Mouse (Mus musculus): ENCODE data around the gene Tsga10. TPM values are rescaled to one million over a fixed set of nuclear protein-coding genes. Genes with fewer than 3 reads are reported as not detected.

The Tsga10 gene
- polyA plus RNA-seq, 1 experiment from 2014 or later: 5.9 TPM

- 74% methylated on average over 4 of the region's 4 CpGs for whole genome bisulfite sequencing
- H3K36me3 ChIP-seq (ENCODE audit: control insufficient read depth, insufficient read depth, low read length): peaks cover 7% of the 10 kb centered on the region
- H3K27me3 ChIP-seq (ENCODE audit: control insufficient read depth, insufficient read depth, low read length): no peaks in the 10 kb centered on the region
- H3K9ac ChIP-seq (ENCODE audit: low read length): no peak overlapping the region
- peaks cover 4% of the 10 kb centered on the region; the same call in 1 of the 2 replicates for H3K4me1 ChIP-seq (ENCODE audit: control insufficient read depth, insufficient read depth, low read length)
- no peak for ATAC-seq (ENCODE audit: insufficient read depth, low FRiP score)
- H3K27ac ChIP-seq (ENCODE audit: low read length): no peak overlapping the region
- H3K4me3 ChIP-seq (replicated peaks; ENCODE audit: low read length): no peak overlapping the region
- H3K9me3 ChIP-seq (replicated peaks; ENCODE audit: control insufficient read depth, low read length): no peaks in the 10 kb centered on the region
- H3K4me2 ChIP-seq (ENCODE audit: low read depth, low read length): no peak overlapping the region
Measured at GRCm38 (mm10) chr1:37884451-37884850, 18.2 kb upstream of the Tsga10 start.

- no peak overlapping the region for H3K27ac ChIP-seq (ENCODE audit: low read length)
- no peaks in the 10 kb centered on the region for H3K27me3 ChIP-seq (ENCODE audit: control insufficient read depth, insufficient read depth, low read length)
- no peaks in the 10 kb centered on the region for H3K4me1 ChIP-seq (ENCODE audit: control insufficient read depth, insufficient read depth, low read length)
- no peak overlapping the region for H3K4me3 ChIP-seq (replicated peaks; ENCODE audit: low read length)
- no peak overlapping the region for H3K9ac ChIP-seq (ENCODE audit: low read length)
- peaks cover 10% of the 10 kb centered on the region for H3K36me3 ChIP-seq (ENCODE audit: control insufficient read depth, insufficient read depth, low read length)
- ATAC-seq (ENCODE audit: insufficient read depth, low FRiP score): no peak
- 88% methylated on average over 4 of the region's 4 CpGs for WGBS
- no peaks in the 10 kb centered on the region for H3K9me3 ChIP-seq (replicated peaks; ENCODE audit: control insufficient read depth, low read length)
- H3K4me2 ChIP-seq (ENCODE audit: low read depth, low read length): no peak overlapping the region
Measured at GRCm38 (mm10) chr1:37883411-37883810, 17.2 kb upstream of the Tsga10 start.

GRCm38 (mm10) chr1:37877736-37878460, 11.7 kb upstream of the Tsga10 start:
- Histone ChIP-seq H3K27ac (ENCODE audit: low read length) (no peak overlapping the region), H3K4me2 (ENCODE audit: low read depth, low read length) (no peak overlapping the region), H3K9me3 (replicated peaks; ENCODE audit: control insufficient read depth, low read length) (peaks cover 11% of the 10 kb centered on the region), H3K36me3 (ENCODE audit: control insufficient read depth, insufficient read depth, low read length) (peaks cover 34% of the 10 kb centered on the region), H3K27me3 (ENCODE audit: control insufficient read depth, insufficient read depth, low read length) (no peaks in the 10 kb centered on the region), H3K4me3 (replicated peaks; ENCODE audit: low read length) (no peak overlapping the region), H3K9ac (ENCODE audit: low read length) (no peak overlapping the region), H3K4me1 (ENCODE audit: control insufficient read depth, insufficient read depth, low read length) (peaks cover 3% of the 10 kb centered on the region)
- WGBS: 94% methylated on average over 13 of the region's 13 CpGs
- ATAC-seq (ENCODE audit: insufficient read depth, low FRiP score): no peak

- no peak overlapping the region for H3K27ac ChIP-seq (ENCODE audit: low read length)
- H3K4me2 ChIP-seq (ENCODE audit: low read depth, low read length): peak overlapping the region; percentile 72
- H3K4me3 ChIP-seq (replicated peaks; ENCODE audit: low read length): peak overlapping the region; percentile 61; the same call in 1 of the 2 replicates
- H3K4me1 ChIP-seq (ENCODE audit: control insufficient read depth, insufficient read depth, low read length): peaks cover 3% of the 10 kb centered on the region
- H3K9me3 ChIP-seq (replicated peaks; ENCODE audit: control insufficient read depth, low read length): peaks cover 11% of the 10 kb centered on the region
- 74% methylated on average over 4 of the region's 4 CpGs for WGBS
- no peaks in the 10 kb centered on the region for H3K27me3 ChIP-seq (ENCODE audit: control insufficient read depth, insufficient read depth, low read length)
- ATAC-seq (ENCODE audit: insufficient read depth, low FRiP score): no peak
- no peak overlapping the region for H3K9ac ChIP-seq (ENCODE audit: low read length)
- H3K36me3 ChIP-seq (ENCODE audit: control insufficient read depth, insufficient read depth, low read length): peaks cover 30% of the 10 kb centered on the region
Measured at GRCm38 (mm10) chr1:37873157-37873556, 6.9 kb upstream of the Tsga10 start.

GRCm38 (mm10) chr1:37872131-37873067, 6.2 kb upstream of the Tsga10 start:
- WGBS: 5% methylated on average over 33 of the region's 33 CpGs
- peak overlapping the region; percentile 88 for H3K27ac ChIP-seq (ENCODE audit: low read length)
- ATAC-seq (ENCODE audit: insufficient read depth, low FRiP score): peak; percentile 94
- H3K36me3 ChIP-seq (ENCODE audit: control insufficient read depth, insufficient read depth, low read length): peaks cover 23% of the 10 kb centered on the region
- peaks cover 11% of the 10 kb centered on the region for H3K9me3 ChIP-seq (replicated peaks; ENCODE audit: control insufficient read depth, low read length)
- peaks cover 3% of the 10 kb centered on the region for H3K4me1 ChIP-seq (ENCODE audit: control insufficient read depth, insufficient read depth, low read length)
- no peaks in the 10 kb centered on the region for H3K27me3 ChIP-seq (ENCODE audit: control insufficient read depth, insufficient read depth, low read length)
- H3K4me2 ChIP-seq (ENCODE audit: low read depth, low read length): peak overlapping the region; percentile 72
- H3K9ac ChIP-seq (ENCODE audit: low read length): peak overlapping the region; percentile 70
- peak overlapping the region; percentile 61 for H3K4me3 ChIP-seq (replicated peaks; ENCODE audit: low read length)

GRCm38 (mm10) chr1:37871704-37872103, 5.5 kb upstream of the Tsga10 start, which contains the start of gene Lipt1:
Lipt1 (plus strand) TSS chr1:37871738.
- H3K4me2 ChIP-seq (ENCODE audit: low read depth, low read length): peak within 1 kb of the TSS; percentile 72
- peaks cover 3% of the 10 kb centered on the region for H3K4me1 ChIP-seq (ENCODE audit: control insufficient read depth, insufficient read depth, low read length)
- WGBS: 3% methylated on average over 7 of the region's 7 CpGs
- no peaks in the 10 kb centered on the region for H3K27me3 ChIP-seq (ENCODE audit: control insufficient read depth, insufficient read depth, low read length)
- H3K4me3 ChIP-seq (replicated peaks; ENCODE audit: low read length): peak within 1 kb of the TSS; percentile 61
- H3K27ac ChIP-seq (ENCODE audit: low read length): peak within 1 kb of the TSS; percentile 88
- peak; percentile 70; the same call in 1 of the 2 replicates for ATAC-seq (ENCODE audit: insufficient read depth, low FRiP score)
- H3K9me3 ChIP-seq (replicated peaks; ENCODE audit: control insufficient read depth, low read length): peaks cover 11% of the 10 kb centered on the region
- peak within 1 kb of the TSS; percentile 70 for H3K9ac ChIP-seq (ENCODE audit: low read length)
- H3K36me3 ChIP-seq (ENCODE audit: control insufficient read depth, insufficient read depth, low read length): peaks cover 20% of the 10 kb centered on the region

GRCm38 (mm10) chr1:37869362-37869761, 3.1 kb upstream of the Tsga10 start:
- no peak for ATAC-seq (ENCODE audit: insufficient read depth, low FRiP score)
- H3K4me1 ChIP-seq (ENCODE audit: control insufficient read depth, insufficient read depth, low read length): peaks cover 3% of the 10 kb centered on the region
- no peak overlapping the region for H3K9ac ChIP-seq (ENCODE audit: low read length)
- no peaks in the 10 kb centered on the region for H3K9me3 ChIP-seq (replicated peaks; ENCODE audit: control insufficient read depth, low read length)
- no peaks in the 10 kb centered on the region for H3K36me3 ChIP-seq (ENCODE audit: control insufficient read depth, insufficient read depth, low read length)
- no peak overlapping the region for H3K4me3 ChIP-seq (replicated peaks; ENCODE audit: low read length)
- no peak overlapping the region for H3K4me2 ChIP-seq (ENCODE audit: low read depth, low read length)
- H3K27me3 ChIP-seq (ENCODE audit: control insufficient read depth, insufficient read depth, low read length): no peaks in the 10 kb centered on the region
- WGBS: 42% methylated on average over 2 of the region's 2 CpGs
- no peak overlapping the region for H3K27ac ChIP-seq (ENCODE audit: low read length)

- no peak overlapping the region for H3K4me3 ChIP-seq (replicated peaks; ENCODE audit: low read length)
- H3K27ac ChIP-seq (ENCODE audit: low read length): no peak overlapping the region
- no peak for ATAC-seq (ENCODE audit: insufficient read depth, low FRiP score)
- H3K9ac ChIP-seq (ENCODE audit: low read length): no peak overlapping the region
- no peaks in the 10 kb centered on the region for H3K36me3 ChIP-seq (ENCODE audit: control insufficient read depth, insufficient read depth, low read length)
- WGBS: 60% methylated on average over 10 of the region's 10 CpGs
- no peaks in the 10 kb centered on the region for H3K27me3 ChIP-seq (ENCODE audit: control insufficient read depth, insufficient read depth, low read length)
- H3K9me3 ChIP-seq (replicated peaks; ENCODE audit: control insufficient read depth, low read length): no peaks in the 10 kb centered on the region
- H3K4me1 ChIP-seq (ENCODE audit: control insufficient read depth, insufficient read depth, low read length): peaks cover 3% of the 10 kb centered on the region
- H3K4me2 ChIP-seq (ENCODE audit: low read depth, low read length): no peak overlapping the region
Measured at GRCm38 (mm10) chr1:37868640-37869039, 2.4 kb upstream of the Tsga10 start.
